Mouse (Mus musculus) telencephalon, adult 2 months (tissue): ENCODE results near the gene Mlst8.

Experiments used
- DNase-seq: peaks from one replicate; pipeline ENCODE4 v3.0.0-alpha.2; 2011; ENCODE audit warnings: low read depth, low spot score

Gene Mlst8

DNA sequence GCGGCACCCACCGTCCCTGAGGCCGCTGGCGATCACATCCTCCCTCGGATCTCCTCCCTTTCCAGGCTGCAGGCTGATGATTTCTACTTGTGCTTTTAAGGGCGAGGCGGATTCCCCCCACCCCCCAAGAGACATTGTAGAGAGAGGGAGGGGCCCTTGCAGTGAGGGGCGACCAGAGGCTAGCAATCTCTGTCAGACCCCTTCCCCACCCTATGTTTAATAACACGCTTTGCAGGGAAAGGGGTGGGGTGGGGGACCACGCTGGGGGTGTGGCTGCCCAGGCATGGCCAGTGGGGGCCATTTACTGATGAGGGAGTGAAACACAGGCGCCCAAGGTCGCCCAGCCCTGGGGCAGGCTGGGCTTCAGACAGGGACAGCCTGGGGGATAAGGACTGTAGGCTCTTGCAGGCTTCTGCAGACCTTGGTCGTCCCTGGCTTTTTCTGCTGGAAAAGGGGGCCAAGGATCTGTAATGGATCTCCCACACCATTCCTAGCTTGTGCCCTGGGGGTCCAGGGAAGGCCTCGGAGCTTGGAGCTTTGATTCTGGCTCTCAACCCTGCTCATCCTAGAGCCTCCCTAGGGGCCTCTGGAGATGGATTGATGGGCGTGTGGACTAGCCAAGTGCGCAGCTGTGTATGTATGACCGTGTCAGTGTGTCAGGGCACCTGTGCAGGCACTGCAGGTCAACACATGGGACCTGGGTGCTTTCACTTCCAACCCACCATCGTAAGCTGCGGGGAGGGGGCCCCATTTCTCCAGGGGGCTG is 10.6 kb upstream of the Mlst8 start:
- no peak for DNase-seq

DNA sequence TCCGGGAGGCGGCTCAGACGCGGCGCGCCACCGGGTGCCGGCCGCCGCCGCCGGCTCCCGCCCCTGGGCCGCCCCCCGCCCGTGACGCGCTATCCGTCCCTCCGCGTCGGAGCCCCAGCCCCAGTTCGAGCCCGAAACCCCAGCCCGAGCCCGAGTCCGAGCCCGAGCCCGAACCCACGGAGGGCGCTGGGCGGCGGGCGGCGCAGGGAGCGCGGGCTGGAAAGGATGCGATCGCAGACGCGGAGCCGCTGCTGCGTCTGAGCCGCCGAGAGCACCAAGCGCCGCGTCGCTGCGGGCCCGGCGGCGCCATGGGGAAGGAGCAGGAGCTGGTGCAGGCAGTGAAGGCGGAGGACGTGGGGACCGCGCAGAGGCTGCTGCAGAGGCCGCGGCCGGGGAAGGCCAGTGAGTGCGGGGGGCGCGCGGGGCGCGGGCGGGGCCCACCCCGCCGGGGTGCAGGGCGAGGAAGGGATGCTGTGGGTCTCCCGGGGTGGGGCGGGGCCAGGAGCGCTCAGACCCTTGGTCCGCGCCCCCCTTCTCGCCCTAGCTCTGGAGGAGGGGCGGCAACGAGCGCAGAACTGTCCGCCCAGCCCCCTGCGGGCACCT is 9.9 kb upstream of the Mlst8 start:
- no peak for DNase-seq

- DNase-seq: peak; percentile 79
Observed at GRCm38 (mm10) chr17:24488186-24488661, 9.3 kb upstream of the Mlst8 start, which contains the start of gene Caskin1. TSS of gene Caskin1 (plus strand) at chr17:24488601.

- DNase-seq: no peak
Observed at GRCm38 (mm10) chr17:24485090-24485860, 6.4 kb upstream of the Mlst8 start.

- no peak for DNase-seq
Observed at GRCm38 (mm10) chr17:24483495-24483894, 4.6 kb upstream of the Mlst8 start.

GRCm38 (mm10) chr17:24481027-24481815 is 2.3 kb upstream of the Mlst8 start:
- no peak for DNase-seq

GRCm38 (mm10) chr17:24480201-24480826 is 1.4 kb upstream of the Mlst8 start:
- DNase-seq: no peak

DNA sequence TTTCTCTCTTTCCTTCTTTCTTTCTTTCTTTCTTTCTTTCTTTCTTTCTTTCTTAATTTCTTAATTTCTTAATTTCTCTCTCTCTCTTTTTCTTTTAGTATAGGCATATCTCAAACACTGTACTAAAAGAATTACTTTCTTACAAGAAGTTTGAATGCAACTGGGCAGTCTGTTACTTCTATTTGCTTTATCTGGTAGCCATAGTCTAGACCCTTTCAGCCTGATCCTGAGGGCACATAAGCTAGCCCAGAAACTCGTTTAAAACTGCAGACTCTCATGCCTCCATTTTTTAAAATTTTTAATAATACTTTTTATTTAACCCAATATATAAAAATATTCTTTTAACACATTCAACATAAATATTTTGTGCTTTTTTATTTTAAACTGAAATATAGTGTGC is 553 bp upstream of the Mlst8 start:
- no peak for DNase-seq

GRCm38 (mm10) chr17:24477985-24478600 is 785 bp downstream of the Mlst8 start:
- no peak for DNase-seq

DNA sequence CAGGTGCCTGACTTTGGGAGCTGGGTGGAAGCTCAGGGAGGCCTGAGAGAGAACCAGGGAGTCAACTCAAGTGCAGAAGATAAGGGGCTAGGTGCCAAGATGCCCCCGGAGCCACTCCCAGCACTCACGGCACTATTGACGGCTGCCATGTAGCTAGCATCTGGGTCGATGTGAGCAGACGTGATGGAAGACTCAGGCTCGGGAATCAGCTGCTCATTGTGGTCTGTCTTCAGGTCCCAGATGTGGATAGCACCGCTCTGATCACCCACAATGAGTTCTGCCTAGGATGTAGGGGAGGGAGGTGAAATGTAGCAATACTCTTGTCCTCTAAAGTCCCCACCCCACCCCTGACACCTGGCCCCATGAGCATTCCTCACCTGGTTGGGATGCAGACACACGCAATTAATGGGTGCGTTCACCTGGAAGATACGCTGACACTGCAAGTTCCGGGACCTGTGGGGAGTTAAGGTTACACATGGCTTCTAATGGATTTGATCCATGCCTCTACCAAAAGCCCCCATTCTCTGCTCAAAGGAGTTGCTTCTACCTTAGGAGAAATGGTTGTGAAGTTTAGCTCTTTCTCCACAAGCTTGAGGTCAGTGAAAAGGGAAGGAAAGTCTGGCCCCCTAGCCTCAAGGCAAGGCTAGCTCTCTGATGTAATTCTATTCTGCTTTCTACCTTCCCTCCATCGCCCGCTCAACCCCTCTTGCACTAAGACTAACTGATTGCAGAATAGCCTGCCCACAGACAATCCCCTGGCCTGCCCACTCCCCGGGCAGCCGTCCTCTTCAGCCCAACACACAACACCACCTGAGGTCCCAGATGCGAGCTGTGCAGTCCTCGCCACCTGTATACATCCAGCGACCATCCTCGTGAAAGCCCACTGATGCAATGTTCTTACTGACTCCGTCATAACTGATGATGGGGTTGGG is 1.6 kb downstream of the Mlst8 start:
- no peak for DNase-seq

GRCm38 (mm10) chr17:24476022-24476776 is 2.7 kb downstream of the Mlst8 start:
- DNase-seq: no peak

DNA sequence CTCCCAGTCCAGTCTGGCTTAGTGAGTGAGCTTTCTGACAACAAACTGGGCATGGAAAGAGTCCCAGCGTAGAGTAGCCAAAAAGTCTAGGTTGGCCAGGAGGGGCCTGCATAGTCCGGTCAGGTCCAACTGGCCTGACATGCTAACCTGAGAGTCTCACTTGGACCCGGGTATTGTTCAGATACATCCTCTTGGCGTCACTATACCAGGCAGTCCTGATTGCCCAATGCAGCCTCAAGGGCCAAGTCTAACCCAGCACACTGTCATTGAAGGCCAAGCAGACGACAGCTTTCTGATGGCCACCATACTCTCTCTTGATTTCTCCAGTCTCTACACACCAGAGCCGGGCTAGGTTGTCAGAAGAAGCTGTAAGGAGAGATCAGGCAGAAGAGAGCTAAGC is 3.3 kb downstream of the Mlst8 start:
- no peak for DNase-seq

DNA sequence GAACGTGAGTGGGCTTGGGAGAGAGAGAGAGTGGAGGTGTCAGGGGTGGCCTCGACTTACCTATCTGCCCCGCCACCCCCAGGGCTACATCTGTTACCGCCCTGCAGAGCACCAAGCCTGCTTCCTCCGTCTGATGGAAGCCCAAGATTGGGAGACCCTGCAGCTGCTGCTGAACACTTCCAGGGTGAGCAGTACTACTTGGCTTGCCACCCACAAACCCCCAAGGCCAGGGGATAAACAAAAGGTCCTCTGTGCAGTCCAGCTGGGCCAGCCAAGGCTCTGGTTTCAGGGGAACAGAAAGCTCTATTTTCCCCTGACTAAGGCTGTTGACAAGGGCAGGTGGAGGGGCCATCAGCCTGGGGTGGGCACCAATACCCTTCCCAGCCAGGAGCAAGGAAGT is 4.3 kb downstream of the Mlst8 start:
- DNase-seq: no peak

DNA sequence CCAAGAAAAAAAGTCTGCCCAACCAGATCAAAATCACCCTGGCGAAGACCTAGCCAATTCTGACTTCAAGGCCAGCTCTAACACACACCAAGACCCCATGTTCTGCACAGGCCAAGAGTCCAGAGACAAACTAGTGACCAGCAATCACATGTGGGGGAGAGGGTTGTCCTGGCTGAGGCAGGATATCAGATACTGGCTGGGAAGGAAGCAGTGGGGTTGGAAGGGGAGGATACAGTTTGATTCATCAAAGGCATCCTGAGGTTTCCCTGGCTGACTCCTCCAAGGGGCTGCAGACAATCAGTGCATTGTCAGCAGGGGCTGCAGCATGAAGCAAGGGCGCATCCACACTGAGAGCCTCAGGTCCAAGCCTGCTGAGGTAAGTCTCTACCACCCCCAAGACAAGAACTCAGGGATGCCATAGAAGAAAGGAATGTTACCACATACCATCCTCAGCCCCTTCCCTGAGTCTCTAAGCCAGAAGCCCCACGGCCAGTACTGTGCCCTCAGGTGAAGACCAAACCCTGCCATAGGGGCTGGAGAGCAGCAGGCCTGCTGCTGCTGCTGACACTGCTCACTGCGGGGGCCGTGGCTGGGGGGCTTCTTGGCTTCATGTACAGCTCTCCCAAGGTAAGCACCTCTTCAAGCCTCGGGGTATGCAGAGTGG is 5.1 kb downstream of the Mlst8 start, which contains the start of gene Bricd5:
Gene Bricd5, plus strand, starts transcription at position 273 of the 664 bp plus-strand sequence.
- DNase-seq: no peak

DNA sequence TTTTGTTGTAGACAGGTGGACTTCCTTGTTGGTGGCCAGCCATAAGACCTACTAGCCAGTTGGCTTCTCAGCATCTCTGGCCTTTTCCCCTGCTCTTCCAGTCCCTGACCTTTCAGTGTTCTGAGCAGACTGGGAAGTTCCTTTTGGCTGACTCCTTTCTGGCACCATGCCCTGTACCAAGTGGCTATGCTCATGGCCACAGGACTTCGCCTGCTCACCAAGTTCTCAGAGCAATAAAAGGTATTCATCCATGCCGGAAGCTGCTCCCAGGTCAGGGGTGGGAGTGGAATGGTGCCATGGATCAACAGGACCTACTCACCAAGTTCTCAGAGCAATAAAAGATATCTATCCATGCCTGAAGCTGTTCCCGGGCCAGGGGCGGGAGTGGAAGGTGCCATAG is 6.4 kb downstream of the Mlst8 start:
- no peak for DNase-seq

- DNase-seq: no peak
Observed at GRCm38 (mm10) chr17:24470701-24471527, 8.0 kb downstream of the Mlst8 start.

- peak; percentile 97 for DNase-seq
Observed at GRCm38 (mm10) chr17:24469910-24470602, 8.8 kb downstream of the Mlst8 start, which contains the start of the genes E4f1 and Pgp. TSS of gene E4f1 (minus strand) at chr17:24470313. TSS of gene Pgp (plus strand) at chr17:24470392.
